Mouse (Mus musculus) adrenal gland, postnatal 4 days (tissue): ENCODE measurements around the gene Hsd17b12. TPM values are rescaled to one million over a fixed set of nuclear protein-coding genes. Genes with fewer than 3 reads are reported as not detected.
A peak's percentile ranks its signal among the peaks of the same experiment; 100 is the strongest.

Experiments
- DNase-seq, 2 experiments: peaks; one replicate each; pipeline ENCODE4 v3.0.0; 2021 to 2022; ENCODE audit warnings: low spot score in 2 of 2, mixed read lengths in 2 of 2
- total RNA-seq, 2 experiments: library from RNA; stranded (reverse); gene quantifications; 2 replicates each; pipeline ENCODE4 v1.2.3; 2021

Hsd17b12 gene
- total RNA-seq, 2 experiments from 2014 or later = 87.0 to 95.3 TPM

DNA sequence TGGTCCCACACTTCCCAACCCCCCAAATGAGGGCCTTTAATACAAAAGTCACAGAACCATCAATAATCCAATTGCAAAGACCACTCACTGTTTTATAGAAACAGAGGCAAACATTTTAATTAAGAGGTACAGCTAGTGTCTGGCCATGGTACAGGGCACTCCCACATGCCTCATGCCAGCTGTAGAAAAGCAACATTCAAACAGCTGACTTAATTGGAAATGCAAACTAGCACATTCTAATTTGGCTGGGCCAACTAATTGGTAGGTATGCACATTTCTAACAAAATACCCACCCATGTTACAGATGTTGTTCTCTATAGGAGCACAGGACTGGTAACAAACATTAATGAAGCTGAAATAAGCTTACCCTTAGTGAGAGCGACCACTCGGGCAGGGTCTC, 54.0 kb downstream of the Hsd17b12 start:
- no peak for DNase-seq

DNA sequence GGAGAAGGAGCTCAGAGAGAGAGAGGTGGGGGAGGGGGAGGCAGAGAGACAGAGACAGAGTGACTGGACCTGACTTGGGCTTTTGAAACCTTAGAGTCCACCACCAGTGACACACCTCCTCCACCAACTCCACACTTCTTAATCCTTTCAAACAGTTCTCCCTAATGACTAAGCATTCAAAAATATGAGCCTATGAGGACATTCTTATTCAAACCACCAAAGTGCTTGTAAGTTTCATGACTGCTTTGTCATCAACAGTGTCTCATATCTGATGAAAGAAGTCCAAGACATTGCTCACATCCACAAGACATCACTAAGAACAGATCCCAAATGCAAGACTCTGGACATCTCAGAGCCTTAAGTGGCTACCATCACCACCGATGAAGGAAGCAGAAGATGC, 67.9 kb downstream of the Hsd17b12 start:
- no peak for DNase-seq

DNA sequence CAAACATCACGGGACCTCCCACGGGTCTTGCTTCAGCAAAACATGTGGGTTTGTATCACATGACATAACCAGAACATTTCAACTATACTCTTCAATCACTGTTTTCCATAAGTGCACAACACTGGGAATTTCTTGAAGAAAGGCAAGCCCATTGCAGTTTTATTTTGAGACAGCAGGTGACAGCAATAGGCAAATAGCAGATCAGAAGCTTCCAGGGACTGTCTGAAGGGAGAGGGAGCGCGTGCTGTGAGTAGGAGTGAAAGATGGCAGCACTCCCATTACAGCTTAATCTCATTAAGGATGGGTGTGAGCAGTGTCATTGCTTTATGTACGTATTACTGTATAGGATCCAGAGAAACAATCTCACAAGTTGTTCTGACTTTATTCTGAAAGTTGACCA, 88.3 kb downstream of the Hsd17b12 start:
- no peak for DNase-seq

DNA sequence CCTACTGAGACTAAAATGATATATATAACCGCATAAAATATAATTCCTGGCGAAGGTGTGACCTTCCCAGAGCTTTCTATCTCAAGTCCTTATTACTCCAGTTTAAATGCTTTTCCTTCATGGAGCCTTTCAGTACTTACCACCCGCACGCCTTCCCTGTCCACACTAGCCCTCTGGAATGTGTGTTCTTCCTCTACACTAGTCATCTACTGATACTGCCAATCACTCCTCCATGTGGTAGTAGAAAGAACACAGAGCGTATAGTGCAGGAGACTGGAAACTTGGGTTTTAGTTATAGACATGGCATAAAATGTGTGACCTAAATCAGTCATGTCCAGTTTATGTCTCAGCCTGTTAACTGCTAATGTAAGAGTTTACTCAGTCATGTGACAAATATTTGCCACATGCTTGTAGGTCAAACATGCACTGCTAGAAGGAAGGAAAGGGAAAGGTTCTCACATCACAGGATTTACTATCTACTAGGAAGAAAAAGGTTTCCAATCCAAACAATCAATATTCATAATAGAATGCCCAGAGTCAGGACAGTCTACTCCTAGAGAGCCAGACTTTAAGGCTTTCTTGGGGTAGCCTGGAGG, 91.1 kb downstream of the Hsd17b12 start:
- DNase-seq = no peak

DNA sequence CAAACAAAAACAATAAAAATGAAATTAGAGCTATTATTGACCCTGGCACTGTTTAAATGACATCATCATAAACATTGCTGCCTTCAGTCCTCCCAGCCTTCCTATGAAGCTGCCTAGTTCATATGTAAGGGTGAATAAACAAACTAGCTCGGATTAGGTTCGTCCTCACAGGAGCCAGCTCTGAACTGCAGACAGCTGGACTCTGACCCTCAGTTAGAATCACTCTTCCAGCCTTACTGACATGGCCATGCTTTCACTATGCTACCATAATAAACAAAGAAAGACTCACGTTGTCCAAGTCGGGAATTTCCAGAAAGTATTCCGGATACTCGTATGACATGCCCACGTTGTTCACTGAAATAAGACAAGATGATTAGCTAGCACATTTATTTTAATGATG, 91.6 kb downstream of the Hsd17b12 start:
- DNase-seq = no peak

DNA sequence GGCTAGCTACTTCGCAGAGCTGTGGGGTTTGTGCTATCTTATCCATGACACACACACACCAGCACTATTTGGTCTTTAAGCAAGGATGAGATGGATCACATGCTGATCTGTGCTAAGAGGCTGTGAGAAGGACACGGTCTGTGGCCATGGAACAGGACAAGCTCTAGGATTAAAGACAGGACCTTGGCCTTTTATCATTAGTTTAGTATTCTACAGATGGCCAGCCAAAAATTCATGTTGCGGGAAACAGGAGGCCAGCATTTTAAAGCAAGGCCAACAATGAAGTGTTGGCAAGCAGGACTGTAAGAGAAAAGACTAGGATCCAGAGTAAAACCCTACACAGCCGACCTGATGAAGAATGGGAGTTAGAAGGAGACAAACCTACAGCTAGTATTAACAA, 95.0 kb downstream of the Hsd17b12 start:
- DNase-seq = no peak

DNA sequence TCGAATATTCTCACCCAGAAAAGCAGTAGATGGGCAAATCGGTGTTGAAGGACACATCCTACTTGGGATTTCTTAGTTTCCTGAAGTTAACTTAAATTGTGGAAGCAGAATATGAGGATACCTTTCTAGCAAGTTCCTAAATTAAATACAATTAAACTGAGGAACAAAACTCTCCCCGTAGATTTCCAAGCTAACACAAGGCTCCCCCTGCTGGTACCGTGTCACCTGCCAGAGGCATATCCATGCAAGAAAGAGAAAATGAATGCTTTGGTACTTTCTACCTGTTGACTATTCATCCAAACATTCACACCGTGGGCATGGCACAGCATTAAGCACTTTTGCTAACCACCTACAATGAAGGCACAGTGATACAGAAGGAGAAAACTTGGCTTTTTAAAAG, 98.3 kb downstream of the Hsd17b12 start:
- DNase-seq = no peak

DNA sequence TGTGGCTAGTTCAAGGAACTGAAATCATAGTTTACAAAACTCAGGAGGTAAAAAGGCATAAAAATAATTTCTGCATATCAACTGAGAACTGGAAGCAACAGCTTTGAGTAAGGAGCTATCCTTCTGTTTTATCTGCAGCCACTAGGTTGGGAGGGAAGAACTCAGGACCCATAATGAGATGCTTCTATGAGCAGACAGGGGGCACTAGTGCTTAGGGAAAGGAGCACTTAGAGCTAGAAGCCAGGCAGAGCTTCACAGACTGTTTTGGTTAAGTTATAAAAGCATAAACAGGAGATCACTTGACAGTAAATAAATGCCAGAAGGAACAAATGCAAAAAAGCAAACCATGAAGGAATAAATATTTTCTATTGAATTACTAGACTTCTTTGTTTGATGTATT, 103.0 kb downstream of the Hsd17b12 start:
- no peak for DNase-seq

DNA sequence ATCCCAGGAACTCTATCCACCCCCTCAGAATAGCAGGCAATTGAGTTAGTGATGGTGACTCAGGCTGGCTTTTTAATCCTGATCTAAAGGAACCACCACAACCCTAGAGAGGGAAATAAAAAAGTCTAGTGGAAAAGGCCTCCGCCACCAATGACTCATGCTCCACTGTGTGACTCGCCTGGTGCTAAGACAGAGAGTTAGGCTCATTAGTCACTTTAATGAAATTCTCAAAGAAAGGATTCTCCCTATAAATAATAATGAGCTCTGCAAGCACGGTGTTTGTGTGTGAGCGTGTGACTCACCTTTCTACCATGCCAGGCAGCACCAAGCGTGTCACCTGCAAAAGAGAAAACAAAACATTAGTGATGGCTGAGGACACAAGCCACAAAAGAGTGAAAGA, 105.8 kb downstream of the Hsd17b12 start:
- DNase-seq = no peak

DNA sequence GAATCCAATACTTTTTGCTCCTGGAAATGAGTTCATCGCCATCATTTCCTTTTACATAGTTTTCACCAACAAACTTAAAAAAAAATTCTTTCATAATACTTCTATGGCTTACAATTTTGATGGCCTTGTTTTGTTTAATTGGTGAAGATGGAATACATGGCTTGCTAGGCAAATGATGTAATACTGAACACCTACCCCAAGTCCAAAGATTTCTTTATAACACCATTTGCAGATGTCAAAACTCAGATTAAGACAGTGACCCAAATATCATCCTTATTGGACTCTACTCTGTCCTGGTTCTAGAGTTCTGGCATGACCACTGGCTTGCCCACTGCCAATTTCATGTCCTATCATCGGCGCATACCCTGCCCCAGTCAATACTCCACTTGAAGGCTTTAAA, 106.9 kb downstream of the Hsd17b12 start:
- DNase-seq = no peak

DNA sequence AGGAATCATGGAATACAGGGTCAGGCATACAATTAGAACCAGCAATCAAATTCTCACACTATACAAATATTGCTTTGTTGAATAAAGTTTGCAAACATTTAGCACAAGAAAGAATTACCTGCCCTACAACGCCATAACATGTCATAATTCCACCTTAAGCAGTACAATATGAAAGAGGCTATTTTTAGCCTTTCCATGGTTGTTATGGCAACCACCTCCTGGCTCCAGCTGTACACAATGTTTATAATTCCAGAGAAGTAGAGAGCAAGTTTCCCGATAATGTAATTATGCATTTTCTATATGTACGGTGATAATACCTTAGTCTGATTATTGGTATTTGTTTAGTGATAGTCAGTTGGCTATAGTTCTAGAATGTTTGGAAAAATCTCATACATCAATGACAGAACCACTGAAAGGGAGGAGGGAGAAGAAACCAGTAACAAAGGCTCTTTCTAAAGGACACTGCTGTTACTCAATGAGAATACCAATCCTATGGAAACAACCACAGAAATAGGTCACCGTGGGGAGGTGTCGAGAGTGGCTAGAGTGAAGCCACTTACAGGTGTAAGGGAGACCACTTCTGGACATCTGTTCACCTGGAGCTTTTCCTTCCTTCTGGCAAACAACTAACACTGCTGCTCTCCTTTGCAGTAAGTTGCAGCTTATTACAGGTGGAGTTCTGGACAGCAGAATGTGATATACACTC, 108.1 kb downstream of the Hsd17b12 start:
- DNase-seq = no peak

DNA sequence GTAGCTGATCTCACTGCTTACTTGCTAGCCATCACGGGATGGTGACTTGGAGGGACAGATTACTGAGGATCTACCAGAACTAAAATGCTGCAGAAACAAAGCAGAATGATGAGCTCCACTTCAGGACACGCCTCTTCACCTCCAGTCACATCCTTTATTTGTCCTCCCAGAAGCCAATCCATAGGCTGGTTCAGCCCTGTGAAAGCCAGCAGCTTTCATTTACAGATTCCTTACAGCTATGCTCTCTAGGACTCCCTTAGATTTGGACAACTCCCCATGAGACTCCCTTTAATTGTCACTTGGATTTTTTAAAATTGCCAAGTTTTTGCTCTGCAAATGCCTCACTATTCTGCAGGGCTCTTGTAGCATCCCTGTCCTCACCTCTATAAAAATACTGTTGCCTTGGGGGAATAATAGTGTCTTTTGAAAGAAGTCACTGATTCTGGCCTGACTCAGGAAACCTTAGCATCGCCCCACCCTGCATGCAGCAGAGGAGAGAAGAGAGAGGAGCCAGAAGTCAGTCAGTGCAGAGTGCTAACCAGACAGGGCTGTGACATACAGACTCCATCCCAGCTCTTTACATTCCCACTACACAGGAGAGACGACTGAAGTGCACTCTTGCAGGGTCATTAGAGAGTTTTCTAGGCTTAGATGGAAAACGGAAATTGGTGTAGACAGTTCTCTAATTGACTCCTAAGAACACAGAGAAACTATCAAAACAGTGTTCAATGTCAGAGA, 108.9 kb downstream of the Hsd17b12 start:
- no peak for DNase-seq

DNA sequence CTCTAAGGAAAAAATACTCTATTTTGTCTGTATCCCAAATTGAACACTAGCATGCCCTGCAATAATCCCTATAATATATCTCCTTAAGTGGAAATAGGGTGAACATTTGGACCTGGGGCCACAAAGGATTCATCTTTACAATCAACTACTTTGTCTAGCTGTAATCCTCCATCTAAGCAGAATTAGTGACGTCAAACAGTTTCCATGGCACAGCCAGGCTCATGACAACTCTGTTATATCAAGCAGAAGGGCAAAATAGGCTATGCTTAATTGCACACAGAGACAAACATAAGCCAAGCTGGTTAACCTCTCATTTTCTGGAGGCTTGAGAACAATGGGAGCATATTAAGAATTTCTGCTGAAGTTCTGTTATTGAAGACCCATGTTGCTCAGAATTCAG, 109.5 kb downstream of the Hsd17b12 start:
- DNase-seq = no peak

DNA sequence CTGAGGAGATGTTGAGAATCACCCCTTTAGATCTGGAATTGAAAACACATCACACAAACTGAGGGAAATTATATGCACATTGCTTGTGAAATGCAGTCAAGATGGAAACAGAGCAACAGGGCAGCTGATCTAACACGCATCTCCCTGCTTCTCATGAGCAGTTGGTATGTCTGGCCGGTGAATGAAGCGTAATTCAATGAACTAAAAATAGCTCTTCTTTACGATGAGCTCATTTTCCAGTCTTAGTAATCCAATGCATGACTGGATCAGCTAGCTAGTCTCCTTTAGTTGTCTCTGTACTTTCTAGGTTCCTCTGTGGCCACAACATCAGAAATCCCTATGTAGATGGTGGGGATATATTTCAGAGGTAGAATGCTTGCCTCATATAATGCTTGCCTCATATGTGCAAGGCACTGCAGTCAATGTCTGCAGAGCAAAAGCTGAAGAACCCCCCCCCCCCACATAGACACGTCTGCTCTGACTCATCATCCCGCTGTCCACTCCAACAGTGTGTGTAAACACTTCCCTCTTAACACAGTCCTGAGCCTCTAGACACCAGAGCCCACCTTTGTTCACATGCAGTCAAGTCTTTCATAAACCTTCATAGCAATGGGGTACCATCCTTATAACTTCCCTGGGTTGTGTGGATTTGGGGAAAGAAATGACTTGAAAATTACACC, 112.2 kb downstream of the Hsd17b12 start:
- DNase-seq = no peak

DNA sequence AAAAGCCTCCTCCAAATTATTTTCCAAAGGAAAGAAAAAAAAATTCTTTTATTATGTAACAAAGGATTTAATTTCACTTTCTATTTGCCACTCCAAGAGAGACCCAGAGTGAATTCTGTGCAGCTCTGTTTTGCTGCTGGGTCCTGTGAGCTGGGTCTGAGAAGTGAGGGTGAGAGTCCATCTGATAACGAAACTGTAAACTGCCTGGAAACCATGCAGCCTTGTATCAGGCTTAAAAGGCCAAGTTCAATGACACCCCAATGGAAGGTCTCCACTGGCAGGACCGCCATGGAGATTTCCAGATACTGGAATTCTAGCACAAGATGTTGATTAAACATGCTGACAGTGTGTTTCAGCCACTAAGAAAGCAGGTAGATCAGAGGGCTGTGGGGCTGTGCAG, 113.6 kb downstream of the Hsd17b12 start:
- DNase-seq = no peak

DNA sequence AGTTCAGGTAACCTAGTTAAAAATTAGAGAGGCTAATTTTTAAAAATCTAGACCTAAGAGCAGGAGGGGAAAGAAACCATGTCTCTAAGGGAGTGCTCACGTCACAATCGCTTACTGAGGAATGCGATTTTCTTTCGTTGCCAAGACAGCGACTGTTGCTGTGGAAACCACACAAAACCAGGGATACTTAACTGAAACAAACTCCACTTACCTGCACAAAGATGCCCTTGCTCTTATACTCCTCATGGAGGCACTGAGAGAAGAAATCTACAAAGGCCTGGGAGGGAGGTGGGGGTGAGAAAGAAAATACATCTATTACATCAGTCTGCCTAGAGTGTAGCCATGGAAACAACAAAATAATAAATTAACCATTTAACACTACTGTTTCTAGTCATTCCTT, 114.1 kb downstream of the Hsd17b12 start:
- no peak for DNase-seq

DNA sequence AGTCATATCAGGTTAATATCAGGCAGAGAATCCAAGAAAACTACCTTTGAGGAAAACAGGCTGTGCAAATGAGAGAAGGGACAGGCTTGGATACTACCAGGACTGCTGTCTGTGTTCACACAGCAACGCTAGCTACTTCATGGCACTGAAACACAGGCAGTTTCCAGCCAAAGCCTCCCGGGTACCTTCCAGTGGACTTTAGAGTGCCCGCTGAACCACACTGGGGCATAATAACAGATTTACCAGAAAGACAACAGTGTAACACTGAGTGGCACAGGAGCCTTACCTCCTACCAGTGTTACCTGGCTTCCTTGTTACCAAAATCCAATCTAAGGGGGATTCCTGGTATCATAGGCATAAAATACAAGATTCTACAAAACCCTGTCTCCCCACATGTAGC, 115.3 kb downstream of the Hsd17b12 start:
- DNase-seq = no peak

DNA sequence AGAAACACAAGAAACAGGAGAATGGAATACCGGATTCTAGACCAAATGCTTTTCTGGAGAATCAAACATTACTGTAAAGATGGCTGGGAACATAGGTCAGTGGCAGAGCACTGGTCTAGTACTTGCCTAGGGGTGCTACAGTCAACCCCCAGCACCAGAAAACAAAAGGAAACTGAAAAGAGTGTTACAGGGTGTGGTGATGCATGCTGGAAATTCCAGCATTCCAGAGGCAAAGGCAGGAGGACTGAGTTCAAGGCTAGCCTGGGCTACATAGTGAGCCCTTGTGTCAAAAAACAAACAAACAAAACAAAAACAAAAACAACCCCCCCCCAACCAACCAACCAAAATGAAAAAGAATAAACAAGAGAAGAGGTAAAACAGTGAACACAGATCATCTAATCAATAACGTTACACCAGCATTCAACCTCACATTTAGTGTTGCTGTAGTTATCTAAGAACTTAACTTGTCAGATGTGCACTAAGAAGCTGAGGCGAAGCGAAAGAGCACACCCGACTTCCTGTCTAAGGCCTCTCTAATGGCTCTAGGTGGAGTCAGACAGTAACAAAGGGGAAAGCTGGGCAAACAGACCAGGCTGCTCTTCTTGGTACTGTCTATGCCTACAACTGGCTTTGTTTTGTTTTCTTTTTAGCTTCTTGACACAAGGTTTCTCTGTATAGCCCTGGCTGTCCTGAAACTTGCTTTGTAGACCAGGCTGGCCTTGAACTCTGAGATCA, 117.2 kb downstream of the Hsd17b12 start:
- DNase-seq = no peak

DNA sequence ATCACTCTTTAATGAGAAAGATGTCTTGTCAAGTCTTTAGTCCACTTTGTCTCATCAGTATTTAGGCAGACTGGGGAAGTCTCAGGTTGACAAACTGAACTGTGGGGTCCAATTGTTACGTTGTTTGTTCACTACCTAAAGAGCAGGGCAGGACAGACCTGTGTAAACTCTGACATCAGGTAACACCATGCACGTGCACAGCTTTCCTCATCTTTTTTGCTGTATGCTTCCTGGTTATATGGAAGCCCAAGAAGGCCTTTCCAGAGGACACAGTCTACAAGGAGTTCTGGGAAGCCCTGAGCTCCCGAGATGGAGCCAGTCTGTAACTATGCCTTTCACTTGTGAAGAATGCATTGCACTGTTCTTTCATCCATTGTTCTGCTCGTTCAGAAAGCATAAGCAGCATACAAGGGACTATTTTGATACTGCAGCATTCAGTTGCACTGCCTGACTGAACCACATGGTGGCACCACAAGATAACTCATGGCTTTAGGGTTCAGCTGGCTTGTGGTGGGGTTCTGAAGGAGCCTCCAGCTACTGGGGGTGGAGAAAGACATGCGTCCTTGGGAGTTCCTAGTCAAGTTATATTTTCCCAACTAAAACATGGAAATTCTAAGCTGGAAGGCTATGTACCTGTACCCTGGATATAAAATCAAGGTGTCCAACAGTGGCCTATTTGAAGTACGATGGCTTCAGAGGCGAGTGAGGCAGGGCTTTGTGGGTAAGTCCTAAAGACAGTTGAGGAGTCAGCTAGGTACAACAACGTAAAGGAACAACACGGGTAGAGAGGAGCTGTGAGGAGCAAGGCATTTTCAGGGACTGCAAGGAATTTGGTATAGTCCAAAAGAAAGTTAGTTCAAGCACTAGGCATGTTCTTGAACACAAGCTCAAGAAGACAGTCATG, 122.1 kb downstream of the Hsd17b12 start:
- peak; percentile 11 to 46 for DNase-seq

DNA sequence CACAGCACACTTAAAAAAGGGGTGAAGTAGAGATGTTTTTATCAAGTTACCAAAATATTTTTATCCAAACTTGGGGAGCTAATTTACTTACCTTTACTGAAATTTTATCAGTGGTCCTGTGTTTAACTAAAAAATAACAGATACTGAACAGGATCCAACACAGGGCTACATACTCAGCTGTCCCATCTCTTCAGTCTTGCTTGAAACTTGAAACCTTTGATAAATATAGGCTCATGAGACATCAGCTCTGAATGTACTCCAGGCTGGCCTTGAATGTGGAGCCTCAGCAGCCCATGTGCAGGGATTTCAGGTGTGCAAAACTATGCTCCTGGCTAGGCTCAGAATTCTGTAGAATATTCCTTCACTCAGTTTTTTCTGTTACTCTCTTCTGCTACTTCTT, 127.2 kb downstream of the Hsd17b12 start:
- DNase-seq = no peak
